Mouse (Mus musculus): ENCODE measurements around the gene Twf2.

GRCm38 (mm10) chr9:106154106-106154505 is 48.8 kb upstream of the Twf2 start:
- TF ChIP-seq POLR2A (IDR thresholded peaks at IDR 0.05; ENCODE audit: extremely low read depth, insufficient read depth, low read length): no peak
- TF ChIP-seq CTCF (IDR thresholded peaks at IDR 0.05; ENCODE audit: low read depth, low read length): no peak

Measured in liver, adult 2 months (tissue).